Mouse (Mus musculus): ENCODE results near the gene Padi6.

GRCm38 (mm10) chr4:140784292-140784945, 42.0 kb upstream of the Padi6 start:
- no peak for TF ChIP-seq GATA1 (IDR thresholded peaks at IDR 0.05; ENCODE audit: borderline replicate concordance, low read length)
- TF ChIP-seq FLI1 (IDR thresholded peaks at IDR 0.05; ENCODE audit: low read length) = no peak
